Mouse (Mus musculus): ENCODE results near the gene Tsnaxip1.

GRCm38 (mm10) chr8:105808480-105808879 lies 19.1 kb upstream of the Tsnaxip1 start:
- TF ChIP-seq CTCF (IDR thresholded peaks at IDR 0.05; ENCODE audit: borderline replicate concordance, insufficient read depth, low read depth, low read length) (no peak), POLR2A (IDR thresholded peaks at IDR 0.05; ENCODE audit: borderline replicate concordance, insufficient read depth, low read length) (no peak)

Measured in cerebellum, adult 2 months (tissue).